Mouse (Mus musculus) lung, postnatal 0 days (tissue): ENCODE data around the gene Mff.

Experiments used
- CTCF ChIP-seq: IDR thresholded peaks from 2 replicates; pipeline ENCODE4 v1.5.1; 2016; ENCODE audit warnings: antibody characterized with exemption, mild to moderate bottlenecking
- EP300 ChIP-seq: IDR thresholded peaks from 2 replicates; pipeline ENCODE4 v1.6.1; 2016; ENCODE audit warnings: antibody characterized with exemption, mild to moderate bottlenecking, control low read depth

- no peak for TF ChIP-seq CTCF
- TF ChIP-seq EP300 = no peak
Measured at GRCm38 (mm10) chr1:82686866-82687265, 37.8 kb upstream of the Mff start.
